Mouse (Mus musculus) CH12F3 (cell line): ENCODE results near the gene Iars.

ENCODE experiments used
- in situ Hi-C: fragments of 300-500 bp; cut with MboI; formaldehyde crosslinking; loops from 2 replicates; pipeline ENCODE4 v1.14.3; 2020; ENCODE audit warnings: low sequenced_read_pairs

Gene Iars

DNA sequence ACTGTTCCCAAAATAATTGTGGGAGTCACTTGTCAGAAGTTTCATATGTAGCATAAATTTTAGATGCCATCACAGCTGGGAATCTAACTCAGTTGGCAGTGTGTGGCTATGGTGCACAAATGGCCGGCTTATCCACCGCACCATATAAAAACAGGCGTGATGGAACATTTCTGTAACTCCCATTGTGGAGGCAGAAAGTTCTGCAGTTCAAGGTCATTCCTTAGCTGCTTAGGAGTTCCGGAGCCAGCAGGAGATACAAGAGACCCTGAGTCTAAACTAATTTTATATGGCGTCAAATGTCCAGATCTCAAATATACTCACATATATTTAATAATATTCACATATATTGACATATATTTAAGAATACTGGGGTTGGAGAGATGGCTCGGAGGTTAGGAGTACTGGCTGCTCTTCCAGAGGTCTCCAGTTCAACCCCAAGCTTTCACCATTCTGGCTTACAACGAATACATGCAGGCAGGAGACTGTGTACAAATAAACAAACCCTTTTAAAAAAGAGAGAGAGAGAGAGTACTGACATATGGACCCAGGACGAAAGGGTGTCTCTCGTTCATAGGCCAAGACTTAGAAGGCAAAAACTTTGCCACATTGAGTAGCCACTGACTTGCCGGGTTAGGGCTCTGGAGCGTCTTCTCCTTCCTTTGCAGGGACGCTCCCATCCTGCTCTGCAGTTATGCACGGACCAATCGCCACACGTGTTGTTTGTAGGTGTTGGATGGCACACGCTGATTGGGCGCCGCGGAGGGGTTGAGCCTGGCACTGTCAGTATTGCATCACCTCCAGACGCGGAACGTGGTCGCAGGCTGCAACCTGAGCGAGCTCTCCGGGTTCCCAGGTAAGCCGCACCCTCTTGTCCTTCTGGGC, at the start of gene Iars:
Gene Iars (plus strand): TSS at position 750 of the 882 bp plus-strand sequence.
- in situ Hi-C loops = no loop called here

- in situ Hi-C loops = loop anchor here (5.0 kb wide), 1 partner anchor 188 kb away; no protein-coding TSS in a partner anchor
Observed at GRCm38 (mm10) chr13:49639965-49640364, 41.9 kb upstream of the Iars start.

GRCm38 (mm10) chr13:49642650-49643049, 39.2 kb upstream of the Iars start:
- in situ Hi-C loops = loop anchor here (5.0 kb wide), 1 partner anchor 190 kb away; no protein-coding TSS in a partner anchor

DNA sequence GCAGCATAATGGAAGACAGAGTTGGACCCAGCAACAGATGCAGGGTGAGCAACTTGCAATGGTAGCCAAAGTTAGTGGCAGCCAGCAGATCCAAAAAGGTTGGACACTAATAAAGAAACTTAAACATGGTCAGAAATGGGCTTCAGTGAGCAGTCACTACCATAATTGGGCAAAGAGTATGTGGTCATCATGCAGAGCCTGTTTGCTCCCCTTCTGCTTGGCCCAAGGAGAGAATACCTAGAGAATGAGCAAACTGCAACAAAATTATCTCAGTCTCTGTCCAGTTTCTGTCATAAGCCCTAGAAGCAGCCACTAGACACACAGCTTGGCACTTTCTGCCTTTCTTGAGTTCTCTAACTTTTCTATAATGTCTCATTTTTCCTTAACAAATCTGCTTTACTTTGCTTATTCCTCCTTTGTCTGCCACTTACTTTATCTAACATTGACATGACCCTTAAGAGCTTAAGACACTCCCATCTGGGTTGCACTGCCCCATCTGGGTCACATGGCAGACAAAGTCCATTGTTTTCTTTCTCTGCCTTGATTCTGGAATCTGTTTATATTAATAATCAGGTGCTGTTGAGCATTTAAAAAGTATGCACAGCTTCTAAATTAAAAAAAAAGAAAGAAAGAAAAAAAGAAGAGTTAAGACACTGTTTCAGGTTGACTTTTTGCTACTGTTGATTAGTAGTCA, 38.1 kb upstream of the Iars start:
- in situ Hi-C loops = loop anchor here (5.0 kb wide), 1 partner anchor 192 kb away; no protein-coding TSS in a partner anchor

DNA sequence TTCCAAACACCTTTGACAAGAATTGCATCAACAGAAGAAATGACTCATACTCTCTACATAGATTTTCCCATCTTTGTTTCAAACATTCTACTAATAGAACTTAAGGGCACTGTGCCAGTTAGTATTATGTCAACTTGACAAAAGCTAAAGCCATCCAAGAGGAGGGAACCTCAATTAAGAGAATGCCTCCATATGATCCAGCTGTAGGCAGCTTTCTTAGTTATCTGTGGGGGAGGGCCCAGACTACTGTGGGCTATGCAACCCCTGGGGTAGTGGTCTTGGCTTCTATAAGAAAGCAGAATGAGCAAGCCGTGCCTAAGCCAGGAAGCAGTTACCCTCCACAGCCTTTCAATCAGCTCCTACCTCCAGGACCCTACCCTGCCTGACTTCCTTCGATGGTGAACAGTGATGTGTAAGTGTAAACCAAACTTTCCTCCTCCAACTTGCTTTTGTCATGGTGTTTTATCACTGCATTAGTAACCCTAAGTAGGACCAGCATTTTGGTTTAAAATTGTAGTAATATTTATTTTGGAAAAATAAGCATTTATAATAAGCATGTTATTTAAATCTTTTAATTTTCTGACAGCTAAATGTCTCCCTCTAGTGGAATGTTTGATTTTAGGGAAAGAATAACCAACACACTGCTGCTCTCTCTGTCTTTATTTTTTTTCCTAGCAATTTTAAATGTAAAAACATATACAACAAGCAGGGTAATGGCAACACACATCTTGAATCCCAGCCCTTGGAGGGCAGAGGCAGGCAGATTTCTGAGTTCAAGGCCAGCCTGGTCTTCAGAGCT, 37.0 kb upstream of the Iars start:
- in situ Hi-C loops = loop anchor here (5.0 kb wide), 1 partner anchor 193 kb away; no protein-coding TSS in a partner anchor

GRCm38 (mm10) chr13:49646019-49646418, 35.9 kb upstream of the Iars start:
- in situ Hi-C loops = no loop called here

- in situ Hi-C loops = no loop called here
Observed at GRCm38 (mm10) chr13:49651136-49651535, 30.8 kb upstream of the Iars start.

- in situ Hi-C loops = no loop called here
Observed at GRCm38 (mm10) chr13:49651781-49652351, 30.0 kb upstream of the Iars start.

DNA sequence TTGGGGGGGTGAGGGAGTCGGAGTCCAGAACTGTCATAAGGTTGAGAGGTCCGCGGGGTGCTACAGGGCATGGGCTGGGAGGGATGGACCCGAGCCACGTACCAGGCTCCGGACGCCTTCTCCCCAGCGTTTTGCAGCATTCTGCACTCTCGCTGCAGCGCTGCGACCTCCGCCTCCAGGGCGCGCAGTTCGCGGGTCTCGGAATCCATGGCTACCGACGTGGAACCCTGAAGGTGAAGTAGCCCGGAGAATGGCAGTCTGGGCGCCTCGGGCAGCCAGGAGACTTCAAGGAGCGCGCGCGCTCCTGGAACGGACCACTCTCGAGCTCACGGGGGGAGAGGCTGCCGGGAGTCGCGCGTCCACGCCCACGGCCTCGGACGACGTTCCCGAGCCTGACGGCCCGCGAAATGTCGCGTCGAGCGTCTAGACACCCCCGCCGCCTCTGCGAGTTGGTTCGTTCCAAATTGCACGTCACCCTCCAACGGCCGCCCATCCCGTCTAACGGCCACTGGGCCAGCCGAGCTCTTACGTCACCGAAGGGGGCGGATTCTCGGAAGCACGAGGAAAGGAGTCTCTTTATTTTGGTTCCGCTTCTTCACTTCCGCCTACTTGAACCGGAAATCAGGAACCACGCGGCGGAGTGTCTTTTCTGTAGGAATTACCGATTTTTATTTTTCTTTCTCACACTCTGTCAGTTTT, 29.3 kb upstream of the Iars start, which contains the start of the genes Cenpp and Nol8:
Gene Cenpp (minus strand): TSS at position 305 of the 699 bp plus-strand sequence.
Gene Nol8 (plus strand): TSS at position 598 of the 699 bp plus-strand sequence.
- in situ Hi-C loops = no loop called here

- in situ Hi-C loops = no loop called here
Observed at GRCm38 (mm10) chr13:49653180-49653541, 28.7 kb upstream of the Iars start.

DNA sequence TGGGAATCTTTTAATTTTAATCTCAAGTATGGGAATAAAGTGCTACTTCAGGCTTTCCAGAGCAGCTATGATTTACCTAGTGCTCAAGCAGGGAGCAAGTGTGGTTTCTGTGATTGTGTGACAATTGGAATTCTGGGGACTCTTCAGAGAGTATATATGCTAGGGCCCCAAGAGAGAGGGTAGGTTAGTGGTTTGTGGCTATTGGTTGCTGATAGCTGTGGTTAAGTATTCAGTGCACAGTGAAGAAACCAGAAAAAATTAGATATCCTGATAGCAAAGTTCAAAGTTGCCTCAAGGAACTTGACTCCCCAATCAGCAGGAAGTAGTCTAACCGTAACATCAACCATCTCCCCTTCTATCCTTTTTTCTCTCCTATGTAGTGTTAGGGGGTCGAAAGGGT, 4.1 kb upstream of the Iars start:
- in situ Hi-C loops = no loop called here

GRCm38 (mm10) chr13:49682233-49682846, 440 bp downstream of the Iars start:
- in situ Hi-C loops = no loop called here

- in situ Hi-C loops = no loop called here
Observed at GRCm38 (mm10) chr13:49684266-49684665, 2.4 kb downstream of the Iars start.

DNA sequence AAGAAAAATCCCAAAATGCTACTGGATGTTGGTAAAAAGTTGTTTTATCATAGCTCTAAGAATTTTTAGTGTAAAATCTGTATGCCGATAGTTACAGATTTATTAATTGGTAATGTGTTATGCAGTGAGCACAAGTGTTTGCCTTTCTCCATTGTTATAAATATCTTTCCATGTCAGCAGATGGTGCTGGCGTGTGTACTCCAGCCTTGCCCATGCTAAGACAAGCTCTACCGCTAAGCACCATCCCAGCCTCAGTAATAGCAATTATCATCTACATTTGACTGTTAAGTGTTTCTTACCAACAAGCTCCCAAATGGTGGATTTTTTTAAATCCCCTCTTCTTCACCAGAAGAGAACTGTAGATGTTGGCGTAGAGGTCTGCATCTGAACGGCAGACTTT, 9.2 kb downstream of the Iars start:
- in situ Hi-C loops = no loop called here

DNA sequence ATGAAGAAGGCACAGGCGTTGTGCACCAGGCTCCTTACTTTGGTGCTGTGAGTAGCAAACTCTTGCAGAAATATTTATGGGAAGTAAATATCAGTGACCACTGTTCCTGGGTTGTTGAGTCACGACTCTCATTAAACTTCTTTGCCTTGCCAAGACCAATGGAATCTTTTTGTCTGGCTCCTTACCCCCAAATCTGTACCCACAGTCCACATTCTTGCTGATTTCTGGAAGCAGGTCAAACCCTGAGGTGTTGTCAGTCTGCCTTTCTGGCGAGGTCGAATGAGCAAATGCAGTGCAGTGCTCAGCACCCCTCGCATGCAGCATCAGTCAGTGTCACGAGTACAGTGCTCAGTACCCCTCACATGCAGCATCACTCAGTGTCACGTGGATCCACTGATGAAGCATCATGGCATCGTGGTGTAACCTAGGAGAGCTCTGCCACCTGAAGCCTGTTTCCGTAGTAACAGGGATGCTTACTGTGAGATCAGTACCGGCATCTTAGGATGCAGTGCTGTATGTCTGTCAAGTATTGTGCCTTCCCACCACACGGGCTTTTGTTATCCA, 21.4 kb downstream of the Iars start:
- in situ Hi-C loops = no loop called here

DNA sequence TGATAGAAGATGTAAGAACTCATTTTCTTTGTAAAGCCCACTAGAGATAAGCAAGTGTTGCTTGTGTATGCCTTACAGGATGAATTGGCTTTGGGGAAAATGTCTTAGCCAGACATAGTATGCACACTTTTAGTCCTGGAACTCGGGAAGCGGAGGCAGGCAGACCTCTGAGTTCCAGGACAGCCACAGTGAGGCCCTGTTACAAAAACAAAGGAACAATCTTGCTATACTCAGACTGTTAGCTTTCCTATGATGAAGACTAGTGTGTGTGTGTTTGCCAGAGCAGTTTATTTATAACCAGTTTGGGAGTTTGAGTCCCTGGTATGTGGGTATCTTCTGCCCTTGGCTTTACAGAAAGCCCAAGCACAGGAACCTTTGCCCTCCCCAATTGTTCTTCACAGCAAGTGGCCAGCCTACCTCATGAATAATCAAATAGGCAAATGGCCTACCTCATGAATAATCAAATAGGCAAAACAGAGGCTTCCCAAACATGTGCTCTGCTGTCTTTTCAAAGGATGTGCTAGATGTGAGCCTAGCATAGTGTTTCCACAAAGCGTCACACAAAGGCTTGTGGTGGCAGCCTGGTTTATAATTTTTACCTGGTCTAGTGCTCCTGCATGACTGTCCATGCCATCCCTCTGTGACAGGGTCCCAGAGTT, 24.3 kb downstream of the Iars start:
- in situ Hi-C loops = no loop called here

GRCm38 (mm10) chr13:49708311-49708710, 26.4 kb downstream of the Iars start:
- in situ Hi-C loops = no loop called here

GRCm38 (mm10) chr13:49712047-49712721, 30.3 kb downstream of the Iars start:
- in situ Hi-C loops = no loop called here
